Mouse (Mus musculus) adrenal gland, adult (tissue): ENCODE data around the gene Arhgap18.

Experiments used
- DNase-seq, 2 experiments: peaks; one replicate each; pipeline ENCODE4 v3.0.0; 2022 to 2023; ENCODE audit warnings: low spot score in 1 of 2; ENCODE audit not compliant: inconsistent age in 2 of 2

Arhgap18 gene

DNA sequence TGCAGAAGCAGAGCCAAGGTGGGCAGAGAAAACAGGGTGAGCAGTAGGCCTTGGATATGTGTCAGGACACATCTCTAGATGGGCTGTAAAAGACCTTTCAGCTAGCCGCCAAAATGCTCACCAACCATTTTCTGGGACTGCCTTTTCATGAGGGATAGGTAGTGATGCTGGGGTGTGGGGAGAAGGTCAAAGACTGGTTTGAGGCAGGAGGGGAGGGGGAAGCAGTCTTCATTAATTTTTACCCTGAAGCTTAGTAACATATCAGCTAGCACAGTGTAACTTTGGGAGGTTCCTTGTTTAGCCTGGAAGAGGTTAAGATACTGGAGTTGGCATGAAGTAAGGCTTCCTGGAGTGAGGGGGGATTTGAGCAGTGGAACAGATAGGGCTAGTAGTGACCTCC is 21.0 kb downstream of the Arhgap18 start:
- no peak for DNase-seq

DNA sequence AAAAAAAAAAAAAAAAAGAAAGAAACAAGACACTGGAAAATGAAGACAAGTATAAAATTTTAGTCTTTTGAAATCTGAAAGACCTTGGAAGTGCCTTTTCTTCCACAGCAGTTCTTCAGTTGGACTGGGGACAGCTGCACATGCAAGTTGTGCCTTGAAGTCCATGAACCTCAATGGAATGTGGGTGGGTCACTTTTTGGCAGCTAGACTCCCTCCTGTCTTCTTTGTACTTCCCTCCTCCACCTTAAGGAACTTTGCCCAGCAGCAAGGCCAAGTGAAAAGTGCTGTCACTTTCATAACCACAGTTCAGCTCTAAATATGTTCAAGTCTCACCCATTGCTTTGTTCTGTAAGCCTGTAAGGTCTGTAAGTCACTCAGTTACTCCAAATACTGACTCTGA is 23.2 kb downstream of the Arhgap18 start:
- DNase-seq: peak in 1 of 2 experiments; percentile 51

DNA sequence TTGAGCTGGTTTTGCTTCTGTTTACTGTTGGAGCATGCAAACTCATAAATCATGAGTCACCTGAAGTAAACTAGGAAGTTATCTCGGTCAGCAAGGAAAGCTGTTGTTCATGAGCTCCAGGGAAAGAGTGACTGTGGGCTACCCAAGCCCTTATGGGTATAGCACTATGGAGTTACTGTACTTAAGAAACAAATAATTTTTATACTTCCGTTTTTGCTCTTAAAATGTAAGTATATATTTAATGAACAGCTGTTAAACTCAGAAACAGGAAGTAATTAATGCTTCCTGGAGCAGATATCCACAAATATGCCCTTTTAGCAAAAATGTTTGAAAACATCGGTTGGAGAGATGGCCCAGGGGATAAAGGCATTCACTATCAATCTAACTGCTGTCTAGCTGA is 27.4 kb downstream of the Arhgap18 start:
- no peak for DNase-seq

DNA sequence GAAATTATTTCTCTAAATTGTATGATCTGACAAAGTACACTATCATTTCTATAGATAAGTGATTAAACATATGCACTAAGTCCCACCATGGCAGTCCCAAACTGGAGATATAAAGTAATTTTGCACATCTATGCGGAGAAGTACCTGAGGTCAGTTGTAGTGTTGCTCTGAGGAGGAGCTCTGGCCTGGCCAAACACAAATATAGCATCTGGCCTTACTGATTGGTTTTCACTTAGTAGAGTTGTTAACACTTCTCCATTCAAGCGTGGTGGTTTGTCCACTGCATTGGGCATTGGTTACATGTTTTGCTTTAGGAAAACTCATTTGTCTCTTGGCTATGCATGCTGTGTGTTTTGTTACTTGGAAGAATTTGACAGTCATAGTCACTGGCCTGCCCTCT is 36.5 kb downstream of the Arhgap18 start:
- DNase-seq: no peak

DNA sequence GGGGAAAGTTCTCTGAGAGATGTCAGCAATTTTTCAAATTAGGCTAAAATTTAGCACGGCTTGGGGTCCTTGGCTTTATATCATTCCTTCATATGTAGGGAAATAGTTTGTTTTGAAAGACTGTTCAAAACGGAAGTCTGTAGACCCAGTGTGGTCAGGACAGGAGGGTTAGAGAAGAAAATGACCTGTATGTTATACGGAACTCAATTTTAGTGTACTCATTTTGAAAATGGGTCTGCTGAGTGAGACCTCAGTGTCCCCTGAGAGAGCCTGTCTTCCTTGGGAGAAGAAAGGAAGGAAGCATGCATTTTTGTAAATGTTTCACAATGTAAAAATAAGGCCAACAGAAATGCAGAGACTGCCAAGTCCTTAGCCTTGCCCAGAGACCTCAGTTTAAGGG is 38.6 kb downstream of the Arhgap18 start:
- DNase-seq: no peak

DNA sequence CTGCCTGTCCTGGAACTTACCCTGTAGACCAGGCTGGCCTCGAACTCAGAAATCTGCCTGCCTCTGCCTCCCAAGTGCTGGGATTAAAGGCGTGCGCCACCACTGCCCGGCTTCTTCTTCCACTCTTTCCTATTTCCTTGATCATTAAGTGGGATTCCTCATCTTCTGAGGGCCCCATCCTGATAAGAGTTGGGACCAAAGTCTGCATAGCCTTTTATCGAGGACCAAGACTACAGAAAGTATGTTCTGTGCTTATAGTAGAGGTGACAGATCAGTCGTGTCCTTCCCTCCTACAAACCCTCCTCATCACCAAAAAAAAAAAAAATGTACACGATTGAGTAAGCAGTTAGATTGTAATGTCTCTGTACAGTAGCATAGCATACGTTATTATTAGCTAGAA is 39.8 kb downstream of the Arhgap18 start:
- DNase-seq: no peak

DNA sequence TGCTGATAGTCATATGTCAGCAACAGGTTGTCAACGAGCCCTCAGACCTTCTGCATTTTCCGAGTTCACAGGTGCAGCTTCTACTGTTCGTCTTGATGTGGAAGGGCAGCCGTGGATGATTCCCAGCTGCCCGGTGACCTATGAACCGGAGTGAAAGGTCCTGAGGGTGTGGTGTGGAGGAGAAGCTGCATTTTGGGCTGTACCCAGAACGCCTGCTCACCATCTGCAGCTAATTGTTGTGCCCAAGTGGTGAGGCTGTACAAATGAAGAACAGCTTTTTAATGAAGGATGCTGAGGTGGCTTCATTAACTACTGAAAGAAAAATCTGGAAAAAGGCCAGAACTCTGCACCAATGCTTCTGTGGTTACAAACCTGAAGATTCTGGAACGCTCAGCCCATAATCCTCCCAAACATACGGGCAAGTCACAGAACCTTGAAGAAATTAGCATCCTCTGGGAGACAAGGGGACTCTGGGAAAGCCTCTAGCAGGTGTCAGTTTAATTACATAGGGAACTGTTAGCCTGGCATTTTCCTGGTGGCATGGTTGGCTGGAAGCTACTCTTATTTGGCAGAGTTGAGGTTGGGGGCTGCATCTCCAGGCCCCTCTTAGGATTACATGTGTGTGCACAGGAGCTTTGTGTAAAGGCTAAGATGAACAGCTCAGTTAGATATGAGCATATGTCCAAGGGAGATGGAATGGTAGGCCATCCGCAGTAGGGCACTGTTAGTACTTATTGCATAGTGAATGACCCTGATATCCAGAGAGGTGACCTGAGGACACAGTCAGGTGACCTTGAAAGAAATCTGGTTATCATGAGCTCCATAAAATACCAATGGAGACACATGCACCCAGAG is 43.4 kb downstream of the Arhgap18 start:
- DNase-seq: no peak

DNA sequence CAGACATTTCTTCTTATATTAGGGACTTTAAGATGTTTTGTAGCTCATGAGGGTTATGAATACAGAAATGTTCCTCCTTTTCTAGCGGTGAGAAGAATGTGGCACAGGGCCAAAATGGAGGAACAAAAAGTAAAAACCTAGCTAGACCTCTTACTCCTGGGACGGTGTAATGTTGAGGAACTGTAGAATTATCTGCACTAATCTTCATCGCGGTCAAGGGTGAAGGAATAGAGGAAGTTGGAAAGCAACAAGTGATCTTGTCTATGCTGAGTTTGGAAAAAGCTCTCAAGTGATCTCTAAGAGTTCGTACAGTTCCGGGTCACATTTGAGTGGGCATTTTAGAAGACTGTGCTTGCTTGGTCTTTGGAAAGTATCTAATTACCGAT is 44.1 kb downstream of the Arhgap18 start:
- DNase-seq: no peak

DNA sequence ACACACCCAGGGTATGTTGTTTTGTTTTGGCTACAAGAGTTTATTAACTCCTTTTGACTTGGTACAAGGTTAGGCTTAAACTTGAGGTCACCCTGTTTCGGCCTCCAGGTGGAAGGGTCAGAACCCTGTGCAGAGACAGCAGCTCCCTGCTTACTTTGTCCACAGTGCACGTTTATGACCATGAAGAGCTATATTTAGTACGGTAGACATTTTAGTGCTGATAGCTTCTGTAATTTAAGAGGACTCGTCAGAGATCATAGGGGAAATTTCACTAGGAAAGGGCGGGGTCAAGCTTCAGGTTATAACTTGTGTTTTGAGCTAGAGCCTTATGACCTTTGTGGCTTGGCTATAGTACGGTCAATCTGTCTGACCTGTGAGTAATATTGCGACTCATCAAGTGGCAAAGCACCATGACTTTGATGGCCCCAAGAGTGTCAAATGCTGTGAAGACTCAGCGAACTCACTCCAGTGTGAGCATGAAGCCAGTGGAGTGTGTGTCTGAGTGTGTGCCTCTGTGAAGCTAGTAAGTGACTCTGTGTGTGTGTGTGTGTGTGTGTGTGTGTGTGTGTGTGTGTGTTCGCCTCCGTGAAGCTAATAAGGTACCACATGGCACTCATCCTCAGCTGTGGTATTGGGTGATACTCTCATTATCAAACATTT is 45.7 kb downstream of the Arhgap18 start:
- DNase-seq: peak; percentile 44 to 78

DNA sequence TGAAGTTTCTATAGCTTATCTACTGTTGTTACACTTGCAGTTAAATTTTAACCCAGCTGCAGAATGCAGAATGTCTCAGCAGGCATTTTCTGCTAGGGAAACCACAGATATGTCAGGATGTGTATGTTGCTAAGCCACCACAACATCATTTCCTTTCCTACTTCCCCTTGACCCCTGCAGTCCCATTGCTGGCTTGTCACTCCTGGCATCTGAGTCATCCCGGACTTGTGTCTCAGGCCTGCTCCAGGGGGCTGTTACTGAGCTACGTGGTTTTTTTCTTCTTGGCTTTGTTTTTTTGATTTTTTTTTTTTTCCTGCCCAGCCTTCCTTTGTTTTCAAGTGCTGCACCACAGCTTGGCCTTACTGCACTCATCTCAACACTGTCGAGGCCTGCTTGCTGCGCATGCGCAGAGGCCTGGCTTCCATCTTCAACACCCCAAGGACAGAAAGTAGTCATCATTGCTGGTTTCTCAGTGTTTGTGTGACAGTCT is 46.4 kb downstream of the Arhgap18 start:
- DNase-seq: peak; percentile 73 to 92

DNA sequence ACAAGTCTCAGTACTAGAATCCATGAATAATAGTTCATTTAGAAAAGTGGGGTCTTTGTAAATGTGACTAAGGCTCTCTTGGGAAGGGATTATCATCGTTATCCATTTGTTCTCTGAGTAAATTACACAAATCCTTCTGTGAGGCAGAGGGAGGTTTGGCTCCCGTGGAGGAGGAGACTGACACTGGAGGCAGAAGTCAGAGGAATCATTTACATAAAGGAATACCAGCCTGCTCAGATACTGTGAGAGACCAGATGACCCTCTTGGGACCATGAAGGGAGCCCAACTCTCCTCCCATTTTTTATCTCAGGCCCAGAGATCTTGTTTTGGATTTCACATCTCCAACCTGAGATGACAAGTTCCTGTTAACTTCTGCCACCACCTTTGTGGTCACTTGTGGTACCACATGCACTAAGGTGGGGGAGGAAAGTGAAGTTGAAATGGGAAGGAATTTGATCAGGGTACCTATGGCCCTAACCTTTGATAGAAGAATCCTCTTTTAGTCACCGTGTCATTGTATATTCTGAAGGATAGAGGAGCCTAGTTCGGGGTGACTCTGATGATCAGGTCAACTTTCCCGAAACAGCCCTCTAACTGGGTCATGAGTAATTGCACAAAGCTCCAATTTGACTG is 51.2 kb downstream of the Arhgap18 start:
- DNase-seq: peak in 1 of 2 experiments; percentile 42

DNA sequence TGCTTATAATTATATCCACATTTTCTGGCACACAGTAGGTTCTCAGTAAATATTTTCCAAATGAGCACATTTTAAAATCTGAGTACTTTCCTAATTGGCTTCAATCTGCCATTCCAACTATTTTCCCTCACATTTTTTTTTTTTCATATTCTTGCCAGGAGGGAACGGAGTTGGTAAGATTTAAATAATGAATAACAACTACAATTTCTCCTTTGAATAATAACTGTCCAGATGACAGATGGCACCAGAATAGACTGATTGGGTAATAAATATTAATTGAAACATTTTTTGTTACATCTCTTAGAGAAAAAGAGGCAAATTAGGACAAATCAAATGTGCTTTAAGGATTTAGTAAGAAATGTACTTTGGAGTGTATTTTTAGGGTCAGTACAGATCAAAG is 51.8 kb downstream of the Arhgap18 start:
- DNase-seq: no peak

DNA sequence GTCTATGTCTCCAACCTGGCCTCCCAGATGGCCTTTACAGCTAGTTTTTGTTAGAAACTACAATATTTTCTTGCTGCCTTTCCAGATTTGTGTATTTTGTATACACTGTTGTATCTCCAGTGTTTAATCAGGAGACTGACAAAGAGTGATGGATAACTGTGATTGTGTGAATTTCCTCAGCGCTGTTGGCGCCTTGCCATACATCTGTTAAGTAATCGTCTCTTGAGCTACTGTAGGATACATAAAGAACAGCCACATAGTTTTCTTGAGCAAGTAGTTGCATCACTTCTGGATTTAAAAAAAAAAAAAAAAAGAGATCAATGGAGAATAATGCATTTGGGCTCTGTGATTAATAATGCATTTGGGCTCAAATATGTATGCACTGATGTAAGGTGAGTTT is 52.9 kb downstream of the Arhgap18 start:
- DNase-seq: no peak

DNA sequence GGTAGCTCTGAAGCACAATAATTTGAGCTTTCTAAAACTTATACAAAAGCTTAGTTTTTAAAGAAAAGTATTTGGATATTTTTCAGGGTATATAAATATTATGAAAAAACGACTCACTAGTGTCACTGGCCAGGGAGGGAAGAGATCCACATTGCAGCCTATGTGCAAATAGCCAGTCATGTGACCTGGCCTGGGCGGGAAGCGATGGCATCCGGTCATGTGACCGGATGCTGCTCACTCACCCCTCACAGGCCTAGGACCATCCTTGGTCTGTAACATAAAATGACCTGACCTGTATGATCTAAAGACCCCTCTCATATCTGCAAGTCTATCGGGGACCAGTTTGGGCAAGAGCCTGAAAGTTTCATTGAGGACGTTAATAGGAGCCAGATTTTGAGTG is 56.8 kb downstream of the Arhgap18 start:
- DNase-seq: no peak

DNA sequence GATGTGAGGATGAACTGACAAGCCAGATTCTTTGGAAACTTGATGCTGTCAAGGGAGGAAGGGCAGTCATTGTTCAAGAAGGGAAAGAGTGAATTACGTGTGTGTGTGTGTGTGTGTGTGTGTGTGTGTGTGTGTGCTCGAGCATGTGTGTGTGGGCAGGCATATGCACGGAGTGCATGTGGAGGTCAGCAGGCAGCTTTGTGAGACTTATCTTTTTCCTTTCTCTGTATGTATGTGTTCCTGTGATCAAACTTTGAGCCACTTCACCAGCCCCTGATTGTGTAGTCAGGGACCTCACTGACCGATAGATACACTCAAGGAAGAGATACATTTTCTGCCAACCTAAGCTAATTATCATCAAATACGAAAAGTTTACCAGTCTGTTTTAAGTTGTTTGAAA is 57.6 kb downstream of the Arhgap18 start:
- DNase-seq: no peak

DNA sequence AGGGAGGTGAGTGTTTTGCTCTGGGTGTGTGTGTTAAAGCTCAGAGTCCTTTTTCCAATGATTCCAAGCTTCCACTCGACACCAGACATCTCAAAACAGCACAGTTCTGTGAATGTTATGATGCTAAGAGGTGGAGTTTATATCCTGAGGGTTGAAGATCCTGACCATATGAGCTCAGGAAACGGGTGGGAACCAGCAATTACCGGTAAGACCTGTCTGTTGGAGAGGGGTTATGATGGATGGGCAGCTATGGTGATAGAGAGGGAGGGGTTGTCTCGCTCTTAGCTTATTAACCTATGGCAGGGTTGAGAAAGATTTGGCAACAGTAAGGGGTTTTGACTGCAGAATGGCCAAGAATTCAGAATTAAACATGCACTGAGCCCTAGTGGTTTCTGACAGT is 58.1 kb downstream of the Arhgap18 start:
- DNase-seq: no peak

DNA sequence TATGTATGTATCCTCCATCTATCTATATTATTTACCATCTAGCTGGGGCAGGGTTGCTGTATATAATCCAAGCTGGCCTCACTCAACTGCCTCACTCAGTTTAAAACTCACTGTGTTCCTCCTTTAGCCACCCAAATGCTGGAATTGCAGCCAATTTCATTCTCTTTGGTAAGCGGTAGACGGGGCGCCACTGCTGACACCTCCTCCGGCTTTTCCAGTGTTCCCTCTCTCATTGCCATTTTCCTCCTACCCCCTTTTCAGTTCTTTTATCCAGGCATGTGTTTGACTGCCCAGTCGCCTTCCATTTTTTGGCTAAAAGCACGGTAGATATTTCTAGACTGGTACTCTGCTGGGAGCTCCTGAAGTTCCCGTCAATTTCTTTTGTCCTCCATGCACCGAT is 62.4 kb downstream of the Arhgap18 start:
- DNase-seq: no peak

DNA sequence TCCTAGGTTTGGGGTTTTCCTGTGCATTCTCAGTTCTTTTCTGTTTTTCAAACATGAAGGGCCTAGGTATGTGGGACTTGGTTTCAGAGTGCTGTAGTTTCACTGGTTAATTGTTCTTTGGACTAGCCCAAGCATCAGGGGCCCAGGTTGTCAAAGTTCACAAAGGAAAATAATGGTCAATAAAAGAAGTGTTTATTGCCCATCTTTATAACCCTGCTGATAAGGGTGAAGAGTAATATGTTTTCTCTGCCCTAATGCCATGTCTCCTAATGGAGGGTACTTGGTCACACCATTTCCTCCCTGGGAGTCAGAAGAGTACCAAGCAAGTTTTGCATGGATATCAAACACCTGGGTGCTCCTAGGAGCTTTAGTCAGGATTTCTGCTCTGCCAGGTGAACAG is 67.1 kb downstream of the Arhgap18 start:
- no peak for DNase-seq

DNA sequence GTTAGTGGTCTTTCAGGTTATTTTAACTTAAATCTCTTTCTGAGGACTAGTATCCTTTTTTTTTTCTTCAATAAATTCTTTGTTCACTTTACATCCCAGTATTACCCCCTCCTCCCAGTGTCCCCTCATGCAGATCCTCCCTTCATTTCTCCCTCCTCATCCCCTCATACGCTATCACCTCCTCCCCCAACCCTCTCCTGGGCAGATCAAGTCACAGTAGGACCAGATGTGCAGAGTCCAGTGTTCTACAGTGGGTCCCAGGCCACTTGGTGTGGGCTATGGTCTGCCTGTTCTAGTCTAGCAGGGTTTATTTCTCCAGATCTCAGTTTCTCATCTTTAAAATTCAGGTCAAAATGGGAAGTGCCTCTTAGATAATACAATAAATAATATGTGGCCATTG is 67.7 kb downstream of the Arhgap18 start:
- DNase-seq: no peak

DNA sequence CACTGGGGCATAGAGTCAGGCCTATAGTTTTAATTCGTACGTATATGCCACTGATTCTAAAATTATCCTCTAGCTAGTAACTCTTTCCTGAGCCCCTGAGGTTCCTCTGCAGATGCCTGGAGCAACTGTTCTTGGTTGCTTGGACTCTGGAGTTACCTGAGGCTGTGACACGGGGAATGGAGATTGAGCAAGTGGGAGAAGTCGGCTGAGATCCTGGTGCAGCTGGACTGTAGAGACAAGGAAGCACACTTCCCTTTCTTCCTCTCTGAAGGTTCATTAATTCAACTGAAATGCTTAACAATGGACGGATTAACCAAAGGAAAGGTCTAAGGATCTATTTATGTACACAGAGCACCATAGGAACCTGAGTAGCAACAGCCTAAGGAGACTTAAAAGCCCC is 70.8 kb downstream of the Arhgap18 start:
- DNase-seq: no peak

DNA sequence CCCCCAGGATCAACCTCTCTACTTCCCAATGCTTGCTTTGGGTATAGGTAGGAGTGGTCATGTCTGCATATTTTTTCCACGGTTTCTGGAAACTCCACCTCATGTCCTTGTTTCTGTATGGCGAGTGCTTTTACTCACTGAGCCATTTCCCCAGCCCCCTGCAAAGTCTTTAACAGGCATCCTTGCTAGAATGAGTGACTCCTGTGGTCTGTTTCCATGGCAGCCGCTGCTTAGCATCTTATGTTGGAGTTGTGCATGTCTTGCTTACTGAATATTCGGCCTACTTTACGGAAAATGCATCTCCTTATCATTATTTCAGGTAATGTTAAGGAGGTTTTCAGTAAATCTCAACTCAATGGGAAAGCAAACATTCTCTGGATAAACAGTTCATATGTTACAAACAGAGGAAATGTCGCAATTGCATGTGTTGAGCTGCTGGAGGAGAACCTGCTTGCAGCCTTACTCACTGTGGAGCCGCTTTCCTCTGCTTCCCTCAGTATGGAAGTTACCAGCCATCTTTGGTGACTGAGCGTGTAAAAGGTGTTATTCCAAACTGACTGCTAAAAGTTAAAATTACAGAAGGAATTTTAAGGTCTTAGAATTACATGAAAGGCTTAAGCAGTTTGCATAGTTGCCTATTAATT is 72.1 kb downstream of the Arhgap18 start:
- DNase-seq: no peak

DNA sequence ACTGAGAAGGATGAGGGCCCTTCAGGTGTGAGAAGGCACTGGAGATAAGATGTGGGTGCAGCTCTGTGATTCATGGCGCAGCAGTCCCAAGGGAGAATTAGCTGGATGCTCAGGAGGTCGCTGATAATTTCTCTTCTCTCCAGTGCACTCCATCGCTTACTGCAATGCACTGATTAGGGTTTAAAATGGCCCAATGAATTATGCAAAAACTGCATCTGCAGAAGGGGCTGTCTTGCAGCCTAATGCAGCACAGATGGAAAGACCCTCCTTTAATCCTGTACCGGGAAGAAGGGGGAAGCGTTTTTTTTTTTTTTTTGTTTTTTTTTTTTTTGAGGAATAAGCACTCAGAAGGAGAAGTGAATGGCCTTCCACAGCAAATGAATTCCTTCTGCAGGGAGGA is 74.1 kb downstream of the Arhgap18 start:
- DNase-seq: no peak
